Mouse (Mus musculus) Patski (cell line): Measurements from ENCODE around the gene Atp6v1a. TPM values are rescaled to one million over a fixed set of nuclear protein-coding genes. Genes with fewer than 3 reads are reported as not detected.

ENCODE experiments used
- ATAC-seq: fragments of 100-300 bp; one replicate; pipeline ENCODE4 v1.8.0; 2021
- CTCF ChIA-PET: fragments of 350-600 bp; sonication (Branson Sonifier 250); formaldehyde crosslinking; loops from one replicate; lab custom pipeline; 2022; ENCODE audit warnings: inconsistent platforms; lab: Charles Lee
- POLR2A ChIA-PET: fragments of 350-600 bp; sonication (Branson Sonifier 250); formaldehyde crosslinking; loops from one replicate; lab custom pipeline; 2022; ENCODE audit warnings: antibody characterized with exemption, inconsistent platforms; lab: Charles Lee
- DNase-seq: peaks from one replicate; pipeline ENCODE4 v3.0.0-alpha.2; 2011; ENCODE audit warnings: low read depth, low spot score
- H3K27me3 ChIP-seq: fragments of 371-371 bp; one replicate; pipeline ENCODE4 v1.5.1; 2021
- CTCF ChIP-seq: fragments of 100-300 bp; IDR thresholded peaks from one replicate; pipeline ENCODE4 v1.5.1; 2021
- in situ Hi-C: fragments of 300-500 bp; cut with MboI; formaldehyde crosslinking; loops from 3 replicates; pipeline ENCODE4 v1.11.1; 2018; ENCODE audit warnings: low pct_unique_long_range_greater_than_20kb, mixed read lengths
- polyA plus RNA-seq: library from polyadenylated mRNA; unstranded; gene quantifications from one replicate; pipeline ENCODE4 v1.2.3, GENCODE M21; 2021

Gene Atp6v1a
- polyA plus RNA-seq, 1 experiment from 2014 or later: 125 TPM

GRCm38 (mm10) chr16:44173155-44173941 lies 33.8 kb upstream of the Atp6v1a start, which contains the start of gene Usf3:
Gene Usf3 (plus strand): TSS chr16:44173246.
- DNase-seq: no peak
- ChIA-PET POLR2A (interaction anchor here (0.7 to 1.4 kb wide), 4 partner anchors 34 to 41 kb away, joined by 3 to 6 read pairs (median 4); partner anchors contain the start of genes Atp6v1a and Naa50), CTCF (interaction anchor here (0.9 to 1.9 kb wide), 8 partner anchors 10 to 484 kb away, joined by 3 to 9 read pairs (median 4); no protein-coding TSS in a partner anchor)
- no peak for TF ChIP-seq CTCF
- in situ Hi-C loops: no loop called here
- no peaks in the 10 kb centered on the region for H3K27me3 ChIP-seq
- peak; percentile 37 for ATAC-seq

GRCm38 (mm10) chr16:44172297-44173154 lies 33.0 kb upstream of the Atp6v1a start:
- H3K27me3 ChIP-seq: no peaks in the 10 kb centered on the region
- in situ Hi-C loops: no loop called here
- ChIA-PET CTCF (interaction anchor here (0.8 to 1.9 kb wide), 9 partner anchors 10 to 484 kb away, joined by 3 to 9 read pairs (median 4); no protein-coding TSS in a partner anchor), POLR2A (interaction anchor here (0.7 to 1.4 kb wide), 4 partner anchors 33 to 47 kb away, joined by 3 to 6 read pairs (median 3); partner anchors contain the start of genes Atp6v1a and Naa50)
- peak; percentile 60 for TF ChIP-seq CTCF
- ATAC-seq (peak; percentile 100), DNase-seq (peak; percentile 84)

- TF ChIP-seq CTCF: no peak
- CTCF ChIA-PET: no interaction called here
- in situ Hi-C loops: no loop called here
- no peaks in the 10 kb centered on the region for H3K27me3 ChIP-seq
- DNase-seq (no peak), ATAC-seq (no peak)
- POLR2A ChIA-PET: interaction anchor here (1.4 kb wide), 1 partner anchor 44 kb away, joined by 3 read pairs; no protein-coding TSS in a partner anchor
These were observed 29.5 kb upstream of the Atp6v1a start for GRCm38 (mm10) chr16:44168990-44169389.

- CTCF ChIA-PET: interaction anchor here (1.8 kb wide), 1 partner anchor 10 kb away, joined by 3 read pairs; no protein-coding TSS in a partner anchor
- POLR2A ChIA-PET: interaction anchor here (0.7 to 1.5 kb wide), 3 partner anchors 11 to 138 kb away, joined by 5 to 6 read pairs (median 6); no protein-coding TSS in a partner anchor
- in situ Hi-C loops: no loop called here
These were observed 25.7 kb upstream of the Atp6v1a start for GRCm38 (mm10) chr16:44165182-44165581.

GRCm38 (mm10) chr16:44163831-44164230 lies 24.3 kb upstream of the Atp6v1a start:
- in situ Hi-C loops: no loop called here
- POLR2A ChIA-PET: no interaction called here
- TF ChIP-seq CTCF: no peak

More at GRCm38 (mm10) chr16:44165182-44165581, 25.7 kb upstream of the Atp6v1a start:
- DNase-seq (no peak), ATAC-seq (peak; percentile 39)
- H3K27me3 ChIP-seq: no peaks in the 10 kb centered on the region
- no peak for TF ChIP-seq CTCF

GRCm38 (mm10) chr16:44159325-44159724 lies 19.8 kb upstream of the Atp6v1a start:
- ATAC-seq (no peak), DNase-seq (no peak)
- in situ Hi-C loops: no loop called here
- ChIA-PET CTCF (interaction anchor here (1.3 kb wide), 1 partner anchor 19 kb away, joined by 3 read pairs; no protein-coding TSS in a partner anchor), POLR2A (no interaction called here)
- TF ChIP-seq CTCF: no peak
- H3K27me3 ChIP-seq: no peaks in the 10 kb centered on the region

More at GRCm38 (mm10) chr16:44163831-44164230, 24.3 kb upstream of the Atp6v1a start:
- no peak for ATAC-seq
- CTCF ChIA-PET: interaction anchor here (0.7 to 1.4 kb wide), 2 partner anchors 8 to 14 kb away, joined by 3 read pairs; no protein-coding TSS in a partner anchor
- H3K27me3 ChIP-seq: no peaks in the 10 kb centered on the region
- no peak for DNase-seq

- TF ChIP-seq CTCF: peak; percentile 57
- ChIA-PET POLR2A (interaction anchor here (0.7 kb wide), 1 partner anchor 11 kb away, joined by 5 read pairs; no protein-coding TSS in a partner anchor), CTCF (interaction anchor here (0.8 to 2.7 kb wide), 6 partner anchors 9 to 38 kb away, joined by 3 to 9 read pairs (median 6); partner anchors contain the start of gene Usf3)
- no peak for DNase-seq
- ATAC-seq: no peak
- in situ Hi-C loops: no loop called here
- H3K27me3 ChIP-seq: no peaks in the 10 kb centered on the region
These were observed 15.1 kb upstream of the Atp6v1a start for GRCm38 (mm10) chr16:44154497-44155057.

- DNase-seq (no peak), ATAC-seq (no peak)
- H3K27me3 ChIP-seq: no peaks in the 10 kb centered on the region
- POLR2A ChIA-PET: no interaction called here
- peak; percentile 34 for TF ChIP-seq CTCF
- CTCF ChIA-PET: interaction anchor here (0.8 to 1.4 kb wide), 3 partner anchors 7 to 29 kb away, joined by 3 read pairs; no protein-coding TSS in a partner anchor
- in situ Hi-C loops: loop anchor here (25.0 kb wide), 1 partner anchor 1013 kb away; the partner anchor contains the start of genes Atg3 and Slc35a5
These were observed 9.7 kb upstream of the Atp6v1a start for GRCm38 (mm10) chr16:44149002-44149767.
